Mouse (Mus musculus) limb, embryonic 14.5 days (tissue): ENCODE data around the gene Ccer1. TPM values are rescaled to one million over a fixed set of nuclear protein-coding genes. Genes with fewer than 3 reads are reported as not detected.

ENCODE experiments used
- ATAC-seq: fragments of 200-750 bp; cut with Nextera tagmentation; 2 replicates; pipeline ENCODE4 v1.8.0; 2017; ENCODE audit warnings: low read depth, moderate number of reproducible peaks, moderate TSS enrichment; ENCODE audit not compliant: low FRiP score
- DNase-seq: peaks from one replicate; pipeline ENCODE4 v3.0.0-alpha.2; 2015; ENCODE audit warnings: low spot score
- H3K27ac ChIP-seq: fragments of 300-500 bp; sonication (generic); replicated peaks from 2 replicates; pipeline ENCODE4 v1.5.1; 2014; ENCODE audit warnings: low read depth, mild to moderate bottlenecking, low read length, moderate library complexity, mixed read lengths
- H3K27me3 ChIP-seq: fragments of 300-500 bp; sonication (generic); 2 replicates; pipeline ENCODE4 v1.6.1; 2014; ENCODE audit warnings: low read length, mixed read lengths; ENCODE audit not compliant: control insufficient read depth, insufficient read depth
- H3K36me3 ChIP-seq: fragments of 300-500 bp; sonication (generic); 2 replicates; pipeline ENCODE4 v1.6.1; 2014; ENCODE audit warnings: mild to moderate bottlenecking, low read length, moderate library complexity, mixed read lengths; ENCODE audit not compliant: control insufficient read depth, insufficient read depth
- H3K4me1 ChIP-seq: fragments of 300-500 bp; sonication (generic); 2 replicates; pipeline ENCODE4 v1.6.1; 2014; ENCODE audit warnings: antibody characterized with exemption, low read length, mixed read lengths; ENCODE audit not compliant: control insufficient read depth, insufficient read depth
- H3K4me2 ChIP-seq: fragments of 300-500 bp; sonication (generic); replicated peaks from 2 replicates; pipeline ENCODE4 v1.6.1; 2014; ENCODE audit warnings: low read depth, mild to moderate bottlenecking, low read length, moderate library complexity; ENCODE audit not compliant: severe bottlenecking
- H3K4me3 ChIP-seq: fragments of 300-500 bp; sonication (generic); replicated peaks from 2 replicates; pipeline ENCODE4 v1.5.1; 2014; ENCODE audit warnings: low read length
- H3K9ac ChIP-seq: fragments of 300-500 bp; sonication (generic); 2 replicates; pipeline ENCODE4 v1.6.1; 2014; ENCODE audit warnings: mild to moderate bottlenecking, low read depth, low read length, moderate library complexity; ENCODE audit not compliant: severe bottlenecking
- H3K9me3 ChIP-seq: fragments of 300-500 bp; sonication (generic); 2 replicates; pipeline ENCODE4 v1.6.1; 2016; ENCODE audit warnings: low read length; ENCODE audit not compliant: control insufficient read depth
- POLR2A ChIP-seq: fragments of 200-500 bp; IDR thresholded peaks from 2 replicates; pipeline ENCODE4 v1.8.0; 2012; ENCODE audit warnings: inconsistent platforms, mild to moderate bottlenecking, moderate library complexity, borderline replicate concordance; ENCODE audit not compliant: insufficient read depth, insufficient read length; ENCODE audit errors: extremely low read depth
- WGBS: fragments of 180-500 bp; shearing (Covaris S2); extraction: QIAGEN DNeasy Blood & Tissue Kit; methylation state at CpG from one replicate; pipeline ENCODE4 v1.1.7; 2014; 5-methylcytosine and 5-hydroxymethylcytosine counted together
- polyA plus RNA-seq, 2 experiments: library from polyadenylated mRNA; depleted of rRNA in 1 of 2; stranded (reverse) in 1 of 2; unstranded in 1 of 2; fragments of >200 nt; fragmentation: Nextera tagmentation in 1 of 2; extraction: Ambion mirVana in 1 of 2; gene quantifications; 2 replicates each; pipeline versions ENCODE4 v1.2.1 to v1.2.3; 2012 to 2014

Ccer1 gene
- polyA plus RNA-seq, 2 experiments: not detected

GRCm38 (mm10) chr10:97702321-97702720 lies 9.5 kb downstream of the Ccer1 start:
- no peaks in the 10 kb centered on the region for H3K9me3 ChIP-seq
- DNase-seq (no peak), ATAC-seq (no peak)
- H3K27me3 ChIP-seq: no peaks in the 10 kb centered on the region
- TF ChIP-seq POLR2A: no peak
- H3K27ac ChIP-seq: no peak overlapping the region
- no peak overlapping the region for H3K9ac ChIP-seq
- no peak overlapping the region for H3K4me3 ChIP-seq
- no peaks in the 10 kb centered on the region for H3K36me3 ChIP-seq
- no peak overlapping the region for H3K4me2 ChIP-seq
- no peaks in the 10 kb centered on the region for H3K4me1 ChIP-seq

- TF ChIP-seq POLR2A: no peak
- H3K9me3 ChIP-seq: no peaks in the 10 kb centered on the region
Observed at GRCm38 (mm10) chr10:97704562-97704961, 11.7 kb downstream of the Ccer1 start.

GRCm38 (mm10) chr10:97712687-97713086 lies 19.8 kb downstream of the Ccer1 start:
- Histone ChIP-seq H3K4me2 (no peak overlapping the region), H3K9me3 (no peaks in the 10 kb centered on the region), H3K27ac (no peak overlapping the region), H3K36me3 (no peaks in the 10 kb centered on the region), H3K4me1 (no peaks in the 10 kb centered on the region), H3K4me3 (no peak overlapping the region), H3K9ac (no peak overlapping the region), H3K27me3 (no peaks in the 10 kb centered on the region)
- 3% methylated on average over 5 of the region's 5 CpGs for WGBS
- no peak for TF ChIP-seq POLR2A
- ATAC-seq: peak; percentile 53; the same call in 1 of the 2 replicates
- peak; percentile 83 for DNase-seq

More at GRCm38 (mm10) chr10:97704562-97704961, 11.7 kb downstream of the Ccer1 start:
- Histone ChIP-seq H3K27ac (no peak overlapping the region), H3K4me3 (no peak overlapping the region), H3K9ac (no peak overlapping the region), H3K27me3 (no peaks in the 10 kb centered on the region), H3K4me2 (no peak overlapping the region), H3K4me1 (no peaks in the 10 kb centered on the region), H3K36me3 (no peaks in the 10 kb centered on the region)
- WGBS: 61% methylated on average over 1 of the region's 1 CpGs
- DNase-seq (peak; percentile 69), ATAC-seq (no peak)

GRCm38 (mm10) chr10:97714584-97714983 lies 21.7 kb downstream of the Ccer1 start:
- no peak for TF ChIP-seq POLR2A
- WGBS: 81% methylated on average over 4 of the region's 4 CpGs

GRCm38 (mm10) chr10:97715289-97715906 lies 22.5 kb downstream of the Ccer1 start:
- peaks cover 3% of the 10 kb centered on the region; the same call in 1 of the 2 replicates for H3K4me1 ChIP-seq
- WGBS: 81% methylated on average over 3 of the region's 3 CpGs

More at GRCm38 (mm10) chr10:97714584-97714983, 21.7 kb downstream of the Ccer1 start:
- Histone ChIP-seq H3K4me1 (peaks cover 3% of the 10 kb centered on the region; the same call in 1 of the 2 replicates), H3K9me3 (no peaks in the 10 kb centered on the region), H3K4me3 (no peak overlapping the region), H3K36me3 (no peaks in the 10 kb centered on the region), H3K4me2 (no peak overlapping the region), H3K27ac (no peak overlapping the region), H3K9ac (no peak overlapping the region), H3K27me3 (no peaks in the 10 kb centered on the region)
- DNase-seq (no peak), ATAC-seq (no peak)

More at GRCm38 (mm10) chr10:97715289-97715906, 22.5 kb downstream of the Ccer1 start:
- DNase-seq (no peak), ATAC-seq (no peak)
- Histone ChIP-seq H3K4me2 (no peak overlapping the region), H3K36me3 (no peaks in the 10 kb centered on the region), H3K9ac (no peak overlapping the region), H3K27me3 (no peaks in the 10 kb centered on the region), H3K9me3 (no peaks in the 10 kb centered on the region), H3K4me3 (no peak overlapping the region), H3K27ac (no peak overlapping the region)
- no peak for TF ChIP-seq POLR2A
